Mouse (Mus musculus): Measurements from ENCODE around the gene Phf5a.
A peak's percentile ranks its signal among the peaks of the same experiment; 100 is the strongest.

Gene Phf5a

GRCm38 (mm10) chr15:81818404-81818803, 53.3 kb downstream of the Phf5a start:
- DNase-seq: no peak

- DNase-seq: peak; percentile 62 to 71
Measured at GRCm38 (mm10) chr15:81814716-81815370, 56.9 kb downstream of the Phf5a start.
